Mouse (Mus musculus) thymus, adult 2 months (tissue): ENCODE data around the gene Spon1.

ENCODE experiments used
- CTCF ChIP-seq: fragments of 200-500 bp; IDR thresholded peaks from 2 replicates; pipeline ENCODE4 v1.5.1; 2012; ENCODE audit warnings: mild to moderate bottlenecking, control low read depth, low read length, moderate library complexity, borderline replicate concordance; ENCODE audit not compliant: control insufficient read depth, poor library complexity, insufficient read depth; ENCODE audit errors: extremely low read depth
- POLR2A ChIP-seq: fragments of 200-500 bp; IDR thresholded peaks from 2 replicates; pipeline ENCODE4 v1.6.1; 2012; ENCODE audit warnings: mild to moderate bottlenecking, low read length, control low read depth, moderate library complexity; ENCODE audit not compliant: control insufficient read depth, poor library complexity, insufficient read depth; ENCODE audit errors: extremely low read depth

DNA sequence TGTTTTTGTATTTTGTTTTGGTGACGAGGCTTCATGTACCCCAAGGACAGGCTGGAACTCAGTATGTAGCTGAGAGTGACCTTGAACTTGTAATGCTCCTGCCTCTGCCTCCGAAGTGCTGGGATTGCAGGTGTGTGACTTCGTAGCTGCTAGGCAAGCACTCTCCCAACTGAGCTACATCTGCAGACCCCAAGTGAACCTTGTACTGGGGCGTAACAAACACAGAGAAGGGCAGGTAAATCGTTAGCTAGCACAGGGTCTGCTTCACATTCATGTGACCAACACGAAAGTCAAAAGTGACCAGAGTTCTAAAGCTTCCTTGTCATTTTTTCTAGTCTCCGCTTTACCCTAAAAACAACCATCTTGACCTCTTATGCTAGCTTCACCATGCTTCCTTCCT, 145.1 kb downstream of the Spon1 start:
- no peak for TF ChIP-seq POLR2A
- no peak for TF ChIP-seq CTCF
